Mouse (Mus musculus) megakaryocyte, embryonic 14.5 days (primary cell): Measurements from ENCODE around the gene Harbi1.

Experiments used
- FLI1 ChIP-seq: IDR thresholded peaks from 2 replicates; pipeline ENCODE4 v1.6.1; 2012; ENCODE audit warnings: low read length, inconsistent platforms, mixed read lengths
- GATA1 ChIP-seq: IDR thresholded peaks from 3 replicates; pipeline ENCODE4 v1.6.1; 2012; ENCODE audit warnings: mixed read lengths, low read length, inconsistent platforms, borderline replicate concordance

DNA sequence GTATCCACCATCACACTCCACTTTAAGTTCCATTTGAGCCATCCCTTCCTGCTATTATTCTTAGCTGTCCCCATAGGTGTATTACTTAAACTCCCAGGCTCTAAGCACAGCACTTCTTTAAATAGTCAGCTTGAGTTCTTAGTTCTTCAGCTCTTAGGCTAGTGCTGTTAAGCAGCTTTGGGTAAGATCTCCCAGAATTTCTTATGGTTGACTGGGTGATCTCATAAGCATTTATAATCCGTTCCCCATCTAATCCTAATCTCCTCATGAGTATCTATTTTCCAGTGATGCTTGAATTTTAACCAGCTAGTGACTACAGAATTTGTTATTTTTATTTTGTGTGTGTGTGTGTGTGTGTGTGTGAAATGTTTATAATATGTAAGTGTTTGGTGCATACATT is 4.3 kb downstream of the Harbi1 start:
- TF ChIP-seq FLI1, result no peak
- no peak for TF ChIP-seq GATA1
